Mouse (Mus musculus): Measurements from ENCODE around the gene Amotl2. TPM values are rescaled to one million over a fixed set of nuclear protein-coding genes. Genes with fewer than 3 reads are reported as not detected.
A peak's percentile ranks its signal among the peaks of the same experiment; 100 is the strongest.

Amotl2 gene
- polyA plus RNA-seq, 1 experiment from 2014 or later, result 10.4 TPM

DNA sequence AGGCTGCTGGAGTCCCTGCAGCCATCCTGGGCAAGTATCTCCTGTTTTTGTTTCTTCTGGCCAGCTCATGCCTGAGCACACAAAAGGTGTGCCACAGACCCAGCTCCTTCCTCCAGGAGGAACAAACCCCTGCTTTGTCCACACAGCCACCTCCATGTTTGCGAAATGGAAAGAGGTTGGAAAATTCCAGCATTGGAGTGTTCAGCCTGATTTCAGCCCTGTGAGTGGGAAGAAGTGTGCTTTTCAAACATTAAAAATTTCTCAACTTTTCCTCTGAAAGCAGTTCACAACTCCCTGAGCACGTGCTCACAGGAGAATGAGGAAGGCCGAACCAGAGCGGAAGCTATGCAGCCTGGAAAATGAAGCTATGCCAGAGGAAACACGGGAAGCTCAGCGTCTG lies 15.4 kb upstream of the Amotl2 start:
- Histone ChIP-seq H3K4me2 (no peak overlapping the region), H3K4me3 (no peak overlapping the region), H3K4me1 (no peaks in the 10 kb centered on the region), H3K9ac (no peak overlapping the region), H3K9me3 (replicated peaks) (no peaks in the 10 kb centered on the region), H3K27me3 (replicated peaks) (no peaks in the 10 kb centered on the region), H3K27ac (no peak overlapping the region), H3K36me3 (no peaks in the 10 kb centered on the region)
- ATAC-seq, result no peak
- 57% methylated on average over 6 of the region's 6 CpGs for WGBS (ENCODE audit: insufficient replicate concordance)

DNA sequence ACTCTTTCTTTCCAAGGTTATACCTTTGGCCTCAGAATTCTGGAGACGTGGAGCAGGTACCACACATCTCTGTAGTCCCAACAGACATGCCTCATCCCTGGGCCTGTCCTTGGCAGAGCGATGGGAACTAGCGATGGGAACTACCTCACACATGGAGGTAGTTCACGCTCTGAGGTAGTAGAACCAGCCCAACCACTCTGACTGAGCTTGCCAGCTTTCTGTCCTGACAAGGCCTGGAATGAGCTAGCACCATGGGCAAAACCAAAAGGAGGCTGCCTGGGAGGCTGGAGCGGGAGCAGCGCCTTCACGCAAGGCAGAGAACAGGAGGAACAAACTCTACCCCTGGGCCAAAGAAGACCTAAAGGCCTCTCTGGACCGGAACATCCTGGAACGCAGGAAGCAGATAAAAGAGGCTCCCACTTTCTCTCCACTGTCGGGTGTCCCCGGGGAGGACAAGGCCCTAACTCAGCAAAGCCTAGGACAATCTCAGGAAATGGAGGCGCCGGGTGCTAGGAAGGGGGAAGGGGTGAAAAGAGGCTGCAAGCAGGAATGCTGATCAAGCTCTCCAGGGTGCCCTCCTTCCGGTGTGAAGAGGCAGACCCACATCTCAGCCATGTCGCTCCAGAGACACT lies 6.9 kb upstream of the Amotl2 start:
- no peaks in the 10 kb centered on the region for H3K36me3 ChIP-seq
- WGBS (ENCODE audit: insufficient replicate concordance), result 39% methylated on average over 15 of the region's 15 CpGs
- ATAC-seq, result peak; percentile 32; the same call in 1 of the 2 replicates
- H3K4me1 ChIP-seq, result 0 out of 2 replicates have a peak, but pooled peaks cover 3% of the 10 kb centered on the region
- peak overlapping the region; percentile 23; the same call in 1 of the 2 replicates for H3K27ac ChIP-seq
- H3K4me2 ChIP-seq, result no peak overlapping the region
- no peak overlapping the region for H3K9ac ChIP-seq
- H3K27me3 ChIP-seq (replicated peaks), result peaks cover 9% of the 10 kb centered on the region; the same call in 1 of the 2 replicates
- no peaks in the 10 kb centered on the region for H3K9me3 ChIP-seq (replicated peaks)
- no peak overlapping the region for H3K4me3 ChIP-seq

DNA sequence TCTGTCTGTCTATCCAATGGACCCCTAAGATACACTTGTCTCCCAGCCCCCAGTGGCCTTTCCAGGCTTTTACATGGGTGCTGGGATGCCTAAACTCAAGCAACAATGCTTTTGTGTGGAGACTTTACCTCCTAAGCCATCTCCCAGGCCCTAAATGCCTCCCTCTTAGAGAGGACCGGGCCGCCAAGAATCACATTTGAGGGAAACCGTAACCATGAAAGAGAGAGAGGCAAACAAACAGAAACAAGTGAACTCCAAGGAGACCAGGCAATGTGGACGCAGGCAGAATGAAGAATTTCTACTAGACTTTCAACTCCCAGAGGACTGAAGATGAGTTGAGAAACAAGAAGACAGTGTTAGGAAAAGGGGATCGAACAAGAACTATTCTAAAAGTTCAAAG lies 6.0 kb upstream of the Amotl2 start:
- 69% methylated on average over 5 of the region's 5 CpGs for WGBS (ENCODE audit: insufficient replicate concordance)
- 0 out of 2 replicates have a peak overlapping the region, but pooled peaks have one; percentile 3 for H3K27ac ChIP-seq
- ATAC-seq, result no peak

GRCm38 (mm10) chr9:102713797-102714196 lies 2.7 kb upstream of the Amotl2 start:
- no peak for ATAC-seq
- 34% methylated on average over 2 of the region's 2 CpGs for WGBS (ENCODE audit: insufficient replicate concordance)
- Histone ChIP-seq H3K4me2 (no peak overlapping the region), H3K27me3 (replicated peaks) (peaks cover 50% of the 10 kb centered on the region), H3K27ac (no peak overlapping the region), H3K36me3 (no peaks in the 10 kb centered on the region), H3K4me1 (peaks cover 15% of the 10 kb centered on the region), H3K4me3 (no peak overlapping the region), H3K9me3 (replicated peaks) (no peaks in the 10 kb centered on the region), H3K9ac (no peak overlapping the region)

More for the DNA sequence above, 6.0 kb upstream of the Amotl2 start:
- H3K36me3 ChIP-seq, result no peaks in the 10 kb centered on the region
- peaks cover 11% of the 10 kb centered on the region for H3K4me1 ChIP-seq
- no peak overlapping the region for H3K4me3 ChIP-seq
- H3K27me3 ChIP-seq (replicated peaks), result peaks cover 17% of the 10 kb centered on the region
- H3K9me3 ChIP-seq (replicated peaks), result no peaks in the 10 kb centered on the region
- H3K4me2 ChIP-seq, result no peak overlapping the region
- no peak overlapping the region for H3K9ac ChIP-seq

- no peaks in the 10 kb centered on the region for H3K9me3 ChIP-seq (replicated peaks)
- H3K27ac ChIP-seq, result no peak overlapping the region
- peaks cover 62% of the 10 kb centered on the region for H3K27me3 ChIP-seq (replicated peaks)
- H3K4me3 ChIP-seq, result no peak overlapping the region
- 16% methylated on average over 7 of the region's 7 CpGs for WGBS (ENCODE audit: insufficient replicate concordance)
- H3K4me2 ChIP-seq, result no peak overlapping the region
- H3K36me3 ChIP-seq, result peaks cover 1% of the 10 kb centered on the region; the same call in 1 of the 2 replicates
- ATAC-seq, result no peak
- H3K9ac ChIP-seq, result no peak overlapping the region
- H3K4me1 ChIP-seq, result peaks cover 13% of the 10 kb centered on the region
Measured at GRCm38 (mm10) chr9:102714893-102715505, 1.5 kb upstream of the Amotl2 start.

DNA sequence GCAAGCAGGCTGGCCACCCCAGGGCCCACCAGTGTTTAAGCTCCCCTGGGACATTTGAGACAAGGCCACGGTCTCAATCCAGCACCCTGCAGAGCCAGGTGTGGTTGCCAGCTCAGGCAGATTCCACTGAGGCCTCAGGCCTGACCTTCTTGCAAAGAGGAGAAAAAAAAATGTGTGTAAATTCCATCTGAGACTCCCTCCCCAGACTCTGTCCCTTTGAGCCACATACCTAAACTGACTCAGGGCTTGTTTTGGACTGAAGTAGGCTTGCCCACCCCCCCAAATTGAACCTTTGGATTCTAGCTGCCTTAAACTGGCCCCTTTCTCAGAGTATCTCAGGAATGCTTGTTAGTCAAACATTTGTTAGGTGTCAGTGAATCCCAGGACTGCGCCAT lies 969 bp upstream of the Amotl2 start:
- Histone ChIP-seq H3K4me1 (peaks cover 13% of the 10 kb centered on the region), H3K27ac (no peak overlapping the region), H3K4me2 (no peak overlapping the region), H3K36me3 (peaks cover 6% of the 10 kb centered on the region), H3K9me3 (replicated peaks) (no peaks in the 10 kb centered on the region), H3K9ac (no peak overlapping the region), H3K4me3 (no peak overlapping the region), H3K27me3 (replicated peaks) (peaks cover 67% of the 10 kb centered on the region)
- 49% methylated on average over 2 of the region's 2 CpGs for WGBS (ENCODE audit: insufficient replicate concordance)
- no peak for ATAC-seq

- Histone ChIP-seq H3K4me2 (peak overlapping the region; percentile 63), H3K9ac (peak overlapping the region; percentile 59), H3K9me3 (replicated peaks) (no peaks in the 10 kb centered on the region), H3K27me3 (replicated peaks) (peaks cover 72% of the 10 kb centered on the region), H3K4me3 (peak overlapping the region; percentile 58), H3K4me1 (peaks cover 29% of the 10 kb centered on the region), H3K36me3 (peaks cover 10% of the 10 kb centered on the region), H3K27ac (peak overlapping the region; percentile 70)
- WGBS (ENCODE audit: insufficient replicate concordance), result under 1% methylated on average over 50 of the region's 50 CpGs
- peak; percentile 65 for ATAC-seq
Measured at GRCm38 (mm10) chr9:102717164-102717885, 853 bp downstream of the Amotl2 start.

DNA sequence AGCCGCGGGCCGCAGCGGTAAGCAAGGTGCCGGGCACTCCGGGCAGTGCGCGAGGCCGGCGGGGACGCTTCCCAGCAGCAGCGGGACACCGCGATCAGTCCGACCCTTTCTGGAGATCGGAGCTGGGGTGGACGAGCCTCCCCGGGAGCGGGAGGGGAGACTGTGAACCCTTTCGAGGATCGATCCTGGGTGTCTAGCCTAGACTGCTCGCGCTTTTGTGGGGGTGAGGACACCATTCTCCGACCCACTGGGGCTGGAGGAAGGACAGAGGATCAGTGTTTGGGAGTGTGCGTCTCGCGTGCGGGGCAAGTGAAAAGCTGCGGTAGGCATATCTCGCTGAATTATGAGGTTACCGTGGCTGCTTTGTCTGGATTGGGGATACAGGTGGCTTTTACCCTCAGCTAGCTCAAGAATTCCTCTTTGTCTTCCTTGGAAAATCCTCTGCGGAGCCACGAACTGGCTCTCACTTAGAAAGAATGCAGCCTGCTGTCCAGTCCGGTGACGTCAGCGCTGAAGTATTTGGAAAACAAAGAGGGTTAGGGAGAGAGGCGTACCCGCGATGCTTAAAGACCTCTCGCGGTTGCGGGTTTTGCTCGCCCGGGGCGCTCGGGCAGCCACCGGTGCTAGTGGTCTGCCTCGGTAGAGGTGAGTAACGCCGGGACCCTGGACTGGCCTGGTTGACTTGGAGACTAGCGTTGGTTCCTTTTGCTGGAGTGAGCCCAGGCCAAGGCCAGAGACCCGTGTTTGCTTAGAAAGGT lies 1.6 kb downstream of the Amotl2 start:
- peaks cover 33% of the 10 kb centered on the region for H3K4me1 ChIP-seq
- no peaks in the 10 kb centered on the region for H3K9me3 ChIP-seq (replicated peaks)
- peak overlapping the region; percentile 63 for H3K4me2 ChIP-seq
- WGBS (ENCODE audit: insufficient replicate concordance), result 1% methylated on average over 52 of the region's 52 CpGs
- ATAC-seq, result peak; percentile 30
- H3K4me3 ChIP-seq, result peak overlapping the region; percentile 58
- H3K27ac ChIP-seq, result peak overlapping the region; percentile 70
- peak overlapping the region; percentile 59 for H3K9ac ChIP-seq
- peaks cover 14% of the 10 kb centered on the region for H3K36me3 ChIP-seq
- peaks cover 72% of the 10 kb centered on the region for H3K27me3 ChIP-seq (replicated peaks)

- Histone ChIP-seq H3K9me3 (replicated peaks) (no peaks in the 10 kb centered on the region), H3K4me3 (peak overlapping the region; percentile 58), H3K27me3 (replicated peaks) (peaks cover 72% of the 10 kb centered on the region), H3K4me2 (peak overlapping the region; percentile 63), H3K4me1 (peaks cover 39% of the 10 kb centered on the region), H3K36me3 (peaks cover 21% of the 10 kb centered on the region), H3K9ac (peak overlapping the region; percentile 59), H3K27ac (peak overlapping the region; percentile 70; the same call in 1 of the 2 replicates)
- no peak for ATAC-seq
- 4% methylated on average over 21 of the region's 21 CpGs for whole genome bisulfite sequencing (ENCODE audit: insufficient replicate concordance)
Measured at GRCm38 (mm10) chr9:102718676-102719075, 2.2 kb downstream of the Amotl2 start.

DNA sequence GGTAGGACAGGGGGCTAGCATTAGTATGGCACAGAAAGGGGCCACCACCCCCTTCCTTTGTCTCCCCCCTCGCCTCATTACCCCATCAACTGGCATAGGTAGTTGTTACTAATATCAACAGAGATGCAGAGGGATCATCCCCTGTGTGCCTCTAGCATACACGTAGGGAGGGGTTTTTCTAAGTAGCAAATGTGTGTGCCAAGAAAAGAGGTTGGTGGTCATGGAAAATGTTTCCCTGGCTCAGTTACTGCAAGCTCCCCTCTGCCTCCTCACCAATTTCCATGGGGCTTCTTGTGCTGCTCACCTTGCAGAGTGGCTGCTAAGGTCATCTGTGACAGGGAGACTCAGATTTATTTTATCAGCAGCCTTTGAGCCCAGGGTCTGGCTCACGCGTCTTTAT lies 2.6 kb downstream of the Amotl2 start:
- WGBS (ENCODE audit: insufficient replicate concordance), result 26% methylated on average over 4 of the region's 4 CpGs
- Histone ChIP-seq H3K4me2 (peak overlapping the region; percentile 63), H3K9ac (peak overlapping the region; percentile 59), H3K4me3 (peak overlapping the region; percentile 58), H3K27ac (no peak overlapping the region), H3K9me3 (replicated peaks) (no peaks in the 10 kb centered on the region), H3K27me3 (replicated peaks) (peaks cover 68% of the 10 kb centered on the region), H3K36me3 (peaks cover 25% of the 10 kb centered on the region), H3K4me1 (peaks cover 43% of the 10 kb centered on the region)
- ATAC-seq, result no peak

DNA sequence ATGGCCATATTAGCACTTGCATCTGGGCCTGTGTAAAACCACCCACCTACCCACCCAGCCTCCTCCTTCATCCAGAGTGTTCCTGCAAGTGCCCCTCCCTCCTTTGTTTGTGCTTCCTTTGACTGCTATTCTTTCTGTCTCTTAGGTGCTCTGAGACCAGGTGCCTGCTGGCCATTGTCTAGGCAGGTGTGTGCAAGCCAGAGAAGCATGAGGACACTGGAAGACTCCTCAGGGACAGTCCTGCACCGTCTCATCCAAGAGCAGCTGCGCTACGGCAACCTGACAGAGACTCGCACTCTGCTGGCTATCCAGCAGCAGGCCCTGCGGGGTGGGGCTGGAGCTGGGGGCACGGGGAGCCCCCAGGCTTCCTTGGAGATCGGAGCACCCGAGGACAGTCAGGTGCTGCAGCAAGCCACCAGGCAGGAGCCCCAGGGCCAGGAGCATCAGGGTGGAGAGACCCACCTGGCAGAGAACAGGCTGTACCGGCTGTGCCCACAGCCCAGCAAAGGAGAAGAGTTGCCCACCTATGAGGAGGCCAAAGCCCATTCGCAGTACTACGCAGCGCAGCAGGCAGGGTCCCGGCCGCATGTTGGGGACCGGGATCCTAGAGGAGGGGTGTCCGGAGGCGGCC lies 3.6 kb downstream of the Amotl2 start:
- peaks cover 63% of the 10 kb centered on the region for H3K27me3 ChIP-seq (replicated peaks)
- WGBS (ENCODE audit: insufficient replicate concordance), result 66% methylated on average over 17 of the region's 17 CpGs
- ATAC-seq, result no peak
- H3K36me3 ChIP-seq, result peaks cover 34% of the 10 kb centered on the region
- H3K9ac ChIP-seq, result peak overlapping the region; percentile 29; the same call in 1 of the 2 replicates
- H3K4me1 ChIP-seq, result peaks cover 48% of the 10 kb centered on the region
- H3K27ac ChIP-seq, result peak overlapping the region; percentile 42; the same call in 1 of the 2 replicates
- peak overlapping the region; percentile 58 for H3K4me3 ChIP-seq
- H3K9me3 ChIP-seq (replicated peaks), result no peaks in the 10 kb centered on the region
- peak overlapping the region; percentile 63 for H3K4me2 ChIP-seq

All from liver, embryonic 12.5 days (tissue).